Mouse (Mus musculus): ENCODE measurements around the gene Ttc41.
"Not testable (repeated sequence)": the region's sequence is repeated elsewhere in the genome, so short reads cannot be mapped to it uniquely, and the experiment has no call there.

Gene Ttc41

DNA sequence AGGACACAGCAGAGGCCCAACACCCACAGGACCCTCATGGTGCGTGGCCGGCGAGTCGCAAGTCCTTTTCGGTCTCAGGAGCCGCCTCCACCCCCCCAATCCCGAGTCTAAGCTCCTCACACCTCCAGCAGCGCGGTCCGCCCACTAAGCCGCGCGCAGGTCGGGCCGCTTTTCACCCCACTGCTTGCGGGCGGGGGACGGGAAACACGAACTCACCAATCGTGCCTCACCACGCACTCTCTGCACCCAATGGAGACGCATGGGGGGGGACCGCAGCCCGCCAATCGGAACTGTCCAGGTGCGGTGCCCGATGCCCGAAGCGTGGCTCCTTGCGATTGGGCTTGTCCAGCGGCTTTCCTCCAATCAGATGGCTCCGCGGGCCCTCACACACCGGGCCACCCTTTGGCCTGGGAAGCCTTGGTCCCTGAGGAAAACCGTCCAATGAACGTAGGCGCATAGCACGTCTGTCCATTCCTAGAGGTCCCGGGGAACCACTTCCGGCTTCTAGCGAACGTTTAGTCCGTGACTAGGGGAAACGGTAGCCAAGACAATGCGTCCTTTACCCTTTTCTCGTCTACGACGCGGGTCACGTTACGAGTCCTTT is at the start of gene Ttc41, which contains the start of gene Hsp90b1:
Ttc41 (plus strand) TSS at position 494 of the 604 bp plus-strand sequence.
Hsp90b1 (minus strand) TSS at position 192 of the 604 bp plus-strand sequence.
- DNase-seq, result peak; percentile 100

DNA sequence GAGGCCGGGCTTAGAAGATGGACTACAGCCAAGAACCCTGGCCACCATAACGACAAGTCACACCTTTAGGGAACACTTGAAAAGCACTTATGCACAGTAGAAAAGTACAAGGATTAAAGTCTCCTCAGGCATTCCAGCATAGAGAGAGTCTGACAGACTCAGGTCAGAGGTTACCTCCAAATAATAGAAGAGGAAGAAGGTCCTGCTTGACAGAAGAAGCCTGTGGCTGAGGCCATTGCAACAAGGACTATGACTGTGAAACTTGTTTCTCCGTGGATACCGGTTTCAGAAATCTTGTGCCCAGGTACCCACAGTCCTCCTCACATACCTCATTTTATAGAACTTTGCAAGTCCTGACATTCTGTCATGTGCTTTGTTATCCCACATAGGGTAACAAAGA is 35.1 kb upstream of the Ttc41 start:
- DNase-seq, result not testable (repeated sequence)

DNA sequence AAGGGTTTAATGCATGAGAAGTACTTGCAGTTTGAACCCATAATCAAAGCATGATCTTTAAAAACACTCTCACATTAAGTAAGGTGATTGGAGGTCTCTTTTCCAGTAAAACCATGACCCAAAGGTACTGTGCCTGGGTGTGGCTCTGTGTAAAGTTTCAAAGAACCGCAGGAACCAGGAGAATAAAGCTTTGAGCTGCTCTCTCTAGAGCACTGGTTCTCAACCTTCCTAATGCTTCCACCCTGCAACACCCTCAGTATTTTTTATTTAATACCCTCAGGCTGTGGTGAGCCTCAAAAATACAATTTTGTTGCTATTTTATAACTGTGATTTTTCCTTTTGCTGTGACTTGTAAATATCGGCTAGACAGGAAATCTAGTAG is 20.8 kb upstream of the Ttc41 start:
- DNase-seq, result not testable (repeated sequence)

DNA sequence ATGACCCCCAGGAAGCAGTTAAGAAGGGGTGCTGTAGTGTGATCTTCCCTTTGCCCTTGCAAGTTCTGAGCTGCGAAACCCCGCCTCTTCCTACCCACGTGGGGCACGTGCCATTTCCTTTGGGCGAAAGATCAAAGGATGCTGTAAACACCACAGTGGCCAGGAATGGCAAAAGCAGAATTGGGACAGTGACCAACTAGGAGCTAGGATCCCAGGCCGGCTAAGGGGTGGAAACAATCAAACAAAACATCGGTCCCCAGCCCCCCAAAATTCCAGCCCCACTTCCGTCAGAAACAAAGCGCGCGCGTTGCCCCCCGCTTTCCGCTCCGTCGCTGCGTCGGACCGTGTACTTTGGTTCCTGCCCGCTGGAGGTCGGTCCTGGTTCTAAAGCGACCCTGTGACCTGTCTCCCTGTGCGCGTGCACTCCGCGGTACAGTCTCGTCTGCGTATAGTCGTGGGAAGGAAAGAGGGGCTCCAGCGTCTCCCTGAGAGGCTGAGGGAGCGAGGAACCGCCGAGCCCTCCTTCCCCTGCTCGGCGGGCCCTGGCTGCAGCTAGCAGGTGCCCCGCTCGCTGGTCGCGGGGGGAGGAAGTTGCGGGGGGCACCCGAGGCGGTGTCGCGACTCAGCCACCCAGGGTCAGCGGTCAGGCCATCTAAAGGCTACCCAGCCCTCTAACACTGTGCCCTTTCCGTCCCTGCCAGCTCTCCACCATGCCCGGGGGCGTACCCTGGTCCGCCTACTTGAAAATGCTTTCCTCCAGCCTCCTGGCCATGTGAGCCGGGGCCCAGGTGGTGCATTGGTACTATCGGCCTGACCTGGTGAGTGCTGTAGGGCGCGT is 20.2 kb upstream of the Ttc41 start:
- DNase-seq, result peak; percentile 72

DNA sequence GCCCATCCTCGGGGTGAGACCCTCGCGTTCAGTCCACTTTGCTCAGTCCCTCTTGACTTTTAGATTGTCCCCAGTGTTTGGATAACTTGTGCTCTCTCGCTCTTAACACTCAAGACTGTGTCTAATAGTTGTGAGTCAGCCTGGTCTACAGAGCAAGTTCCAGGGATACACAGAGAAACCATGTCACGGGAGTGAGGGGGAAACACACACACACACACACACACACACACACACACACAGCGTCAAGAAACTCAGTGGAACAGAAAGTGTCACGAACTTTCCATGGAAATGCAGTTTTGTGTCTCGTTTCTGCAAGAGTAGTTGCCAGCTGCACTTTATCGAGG is 19.6 kb upstream of the Ttc41 start:
- not testable (repeated sequence) for DNase-seq

DNA sequence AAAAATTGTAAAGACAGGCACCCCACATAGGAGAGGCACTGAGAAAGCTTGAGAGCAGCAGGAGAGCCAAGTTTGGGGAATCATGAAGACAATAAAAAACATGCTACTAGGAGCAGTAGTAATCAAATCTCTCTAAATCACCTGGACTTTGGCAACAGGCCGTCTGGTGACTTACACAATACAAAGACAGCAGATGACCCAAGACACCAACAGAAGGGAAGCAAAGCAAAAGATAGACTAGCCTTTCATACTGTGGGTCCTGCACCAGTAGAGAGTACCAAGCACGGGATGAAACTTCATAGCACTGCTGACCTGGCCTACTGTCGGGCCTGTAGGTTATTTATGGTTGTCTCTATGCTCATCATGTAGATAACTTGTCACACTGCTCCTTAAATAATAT is 5.4 kb upstream of the Ttc41 start:
- DNase-seq, result no peak

DNA sequence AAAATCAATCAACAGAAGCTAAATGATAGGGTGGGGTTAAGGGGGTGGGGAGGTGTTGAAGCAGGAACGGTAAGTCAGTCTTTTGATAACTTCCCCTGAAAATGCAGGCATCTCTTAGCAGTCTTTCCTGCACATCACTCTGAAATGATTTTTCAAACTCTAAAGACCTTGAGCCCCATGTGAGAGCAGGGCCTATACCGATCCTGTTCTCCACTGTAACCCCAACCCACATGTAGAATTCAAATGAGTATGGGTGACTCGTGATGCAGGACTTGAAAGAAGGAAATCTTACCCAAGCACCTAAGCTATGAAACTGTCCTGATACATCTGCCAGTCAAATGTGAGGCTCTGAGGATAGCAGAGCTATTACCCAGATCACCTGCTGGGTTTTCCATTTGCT is 4.6 kb upstream of the Ttc41 start:
- DNase-seq, result no peak

DNA sequence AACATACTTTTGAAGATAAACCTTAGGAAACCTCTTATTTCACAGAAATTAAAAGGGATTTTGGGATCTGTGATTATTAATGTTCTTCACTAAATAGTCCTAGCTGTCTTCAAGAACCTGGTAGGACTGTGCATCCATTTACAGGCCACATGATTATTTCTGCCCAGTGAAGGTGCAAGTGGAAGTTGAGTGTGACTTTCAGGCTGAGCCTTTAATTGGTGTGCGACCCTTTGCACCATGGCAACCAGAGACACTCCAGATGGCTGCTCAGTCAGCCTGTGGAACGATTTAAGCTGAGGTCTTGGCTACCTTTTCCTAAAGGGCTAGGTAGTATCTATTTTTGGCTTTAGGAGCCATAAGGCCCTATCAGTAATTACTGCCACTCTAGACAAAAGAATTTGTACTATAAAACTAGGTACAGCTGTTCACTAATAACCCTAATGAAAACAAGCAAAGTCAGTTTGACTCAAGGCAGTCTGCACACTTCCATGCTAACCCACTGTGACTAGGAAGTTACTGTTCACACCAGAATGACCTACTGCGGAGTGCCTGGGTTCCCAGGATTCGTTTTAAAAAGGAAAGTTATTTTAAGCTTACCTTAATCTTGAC is 3.2 kb upstream of the Ttc41 start:
- DNase-seq, result no peak

DNA sequence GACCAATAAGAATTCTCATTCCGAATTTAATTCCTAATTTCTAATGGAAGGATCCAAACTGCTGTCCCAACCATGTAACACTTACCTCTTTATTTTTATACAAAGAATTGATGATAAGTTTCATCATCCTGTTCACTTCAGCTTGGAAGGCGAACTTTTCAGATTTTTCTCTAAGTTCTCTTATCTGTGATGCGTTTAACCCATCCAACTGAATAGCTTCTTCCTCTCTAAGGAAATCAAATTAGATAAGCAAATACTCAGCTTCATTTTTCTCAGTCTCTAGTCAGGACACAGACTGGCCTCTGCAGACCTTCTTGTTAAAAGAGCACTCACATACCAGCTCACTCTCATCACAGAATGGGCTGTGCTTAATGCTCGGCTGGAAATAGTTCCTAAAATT is 2.2 kb upstream of the Ttc41 start:
- no peak for DNase-seq

DNA sequence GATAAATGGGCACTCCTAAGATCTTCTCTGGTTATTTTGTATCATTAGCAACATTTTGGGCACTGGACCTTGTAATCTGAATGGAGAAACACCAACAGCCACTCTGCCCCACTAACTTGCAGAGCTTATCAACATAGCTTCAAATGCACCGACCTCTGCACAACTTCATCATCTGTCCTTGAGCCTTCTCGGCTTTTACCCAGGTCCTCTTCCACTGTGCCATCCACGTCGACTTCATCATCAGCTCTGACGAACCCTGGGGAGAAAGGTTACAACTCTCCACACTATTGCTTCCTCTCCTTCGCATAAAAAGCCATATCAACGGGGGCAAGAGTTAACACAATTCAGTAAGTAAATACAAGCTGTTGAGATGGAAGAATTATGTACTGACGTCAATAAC is 1.5 kb upstream of the Ttc41 start:
- no peak for DNase-seq

DNA sequence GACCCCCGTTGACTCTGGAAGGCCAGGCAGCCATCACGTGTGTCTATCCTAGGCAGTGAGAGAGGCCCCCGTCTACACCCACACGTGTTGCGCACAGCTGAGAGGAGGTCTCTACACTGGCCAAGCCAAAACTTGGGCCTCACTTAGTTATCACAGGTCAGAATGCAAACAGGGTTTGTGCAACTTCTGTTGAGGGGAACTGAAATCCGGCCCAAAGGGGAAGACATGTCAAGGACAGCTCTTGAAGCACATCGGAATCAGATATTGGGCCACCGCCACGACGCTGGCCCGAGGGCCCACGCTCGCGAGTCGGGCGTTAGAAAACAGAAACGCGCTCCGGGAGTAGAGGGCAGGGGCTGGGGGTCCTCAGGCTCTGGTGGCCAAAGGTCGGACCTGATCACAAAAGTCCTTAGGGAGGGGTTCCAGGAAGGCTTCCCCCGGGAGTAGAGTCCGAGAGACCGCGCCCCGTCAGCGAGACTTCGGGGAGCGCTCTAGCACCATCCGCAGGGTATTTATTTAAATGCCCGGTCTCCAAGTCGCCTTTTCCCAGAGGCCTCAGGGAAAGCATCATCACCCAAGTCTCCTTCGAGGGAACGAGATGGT is 921 bp upstream of the Ttc41 start:
- DNase-seq, result peak; percentile 38

DNA sequence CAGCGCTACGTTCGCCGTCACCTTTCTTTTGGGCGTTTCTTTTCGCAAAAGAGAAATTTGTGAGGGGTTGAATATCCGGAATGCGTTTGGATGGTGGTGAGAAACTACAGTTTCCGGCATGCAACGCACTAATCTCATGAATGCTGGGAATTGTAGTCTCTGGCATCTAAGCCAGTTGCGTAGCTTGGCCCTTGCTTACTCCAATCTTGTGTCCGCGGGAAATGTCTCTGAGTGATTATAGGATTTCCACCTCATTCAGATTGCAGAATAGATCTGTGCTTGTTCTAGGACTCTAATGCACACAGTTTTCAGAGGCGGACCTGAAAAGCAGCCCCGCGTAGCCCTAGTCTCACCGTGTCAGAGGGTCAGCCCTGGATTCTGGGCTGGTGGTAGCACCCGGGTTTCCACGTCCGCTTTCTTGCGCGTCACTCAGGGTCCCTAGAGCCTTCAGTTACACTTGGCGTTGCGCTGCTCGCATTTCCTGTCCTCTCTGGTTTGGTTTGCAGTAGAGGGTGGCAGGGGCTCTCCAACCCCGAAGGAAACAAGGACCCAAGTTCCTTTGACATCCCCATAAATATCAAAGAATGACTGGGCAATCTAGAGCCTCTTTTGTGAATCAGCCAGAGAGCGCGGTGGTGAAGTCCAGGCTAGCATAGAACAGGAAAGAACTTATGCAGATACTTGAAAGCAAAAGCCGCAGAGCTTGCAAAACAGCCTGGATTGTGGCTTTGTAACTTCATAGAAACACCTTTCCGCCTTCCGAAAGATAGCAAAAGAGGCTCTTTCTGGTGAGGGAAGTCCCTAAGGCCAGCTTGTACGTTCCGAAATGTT is 526 bp downstream of the Ttc41 start:
- no peak for DNase-seq

DNA sequence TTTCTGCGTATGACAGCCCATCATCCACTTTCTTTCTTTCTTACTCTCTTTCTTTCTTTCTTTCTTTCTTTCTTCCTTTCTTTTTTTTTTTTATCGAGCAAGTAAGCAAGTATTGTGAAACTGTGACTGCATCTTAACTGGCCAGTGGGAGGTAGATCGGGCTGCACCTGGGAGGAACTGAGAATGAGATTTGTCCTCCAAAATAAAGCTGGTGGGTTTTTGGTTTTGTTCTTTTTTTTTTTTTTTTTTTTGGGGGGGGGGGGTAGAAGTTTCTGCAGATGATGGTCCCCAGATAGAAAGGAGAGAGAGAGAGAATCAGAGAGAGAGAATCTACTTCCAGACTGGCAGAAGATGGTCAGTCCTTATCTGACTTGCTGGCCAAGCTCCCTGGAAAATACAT is 1.5 kb downstream of the Ttc41 start:
- DNase-seq, result no peak

DNA sequence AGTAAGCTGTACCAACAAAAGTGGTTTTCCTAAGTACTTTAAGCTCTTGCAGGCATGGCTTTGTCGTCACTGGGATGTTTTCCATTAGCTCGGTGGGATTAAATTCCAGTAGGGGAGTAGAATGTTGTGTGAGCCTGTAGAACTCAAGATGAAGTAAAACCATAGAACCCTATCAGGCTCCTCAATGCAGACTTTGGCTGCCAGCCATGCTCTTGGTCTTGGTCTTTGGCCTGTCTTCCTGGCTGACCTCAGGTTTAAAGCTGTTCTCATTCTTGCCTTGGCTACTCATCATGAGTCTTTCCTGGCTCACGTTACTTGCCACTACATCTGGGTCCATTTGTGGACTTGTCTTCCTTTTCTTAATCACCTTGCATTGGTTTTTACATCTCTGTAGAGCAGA is 6.5 kb downstream of the Ttc41 start:
- DNase-seq, result no peak

DNA sequence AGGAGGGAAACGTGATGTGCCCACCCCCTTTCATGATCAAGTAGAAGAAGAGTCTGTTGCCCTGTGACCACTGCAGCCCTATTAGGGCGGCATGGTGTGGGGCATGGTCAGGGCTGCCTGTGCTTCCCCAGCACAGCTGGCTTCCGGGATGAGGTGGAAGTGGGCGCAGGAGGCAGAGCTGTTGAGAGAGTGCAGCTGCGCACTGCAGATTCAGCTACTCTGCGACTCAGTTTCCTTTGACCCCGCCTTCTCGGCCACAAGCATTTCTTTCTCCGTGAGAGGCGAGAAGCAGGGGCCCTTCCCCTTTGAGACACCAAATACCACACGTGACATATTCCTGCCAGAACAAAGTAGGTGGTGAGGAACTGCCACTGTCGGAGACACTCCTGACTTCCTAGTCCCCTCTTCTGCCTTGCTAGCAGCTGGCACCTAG is 22.0 kb downstream of the Ttc41 start:
- peak; percentile 62 for DNase-seq

DNA sequence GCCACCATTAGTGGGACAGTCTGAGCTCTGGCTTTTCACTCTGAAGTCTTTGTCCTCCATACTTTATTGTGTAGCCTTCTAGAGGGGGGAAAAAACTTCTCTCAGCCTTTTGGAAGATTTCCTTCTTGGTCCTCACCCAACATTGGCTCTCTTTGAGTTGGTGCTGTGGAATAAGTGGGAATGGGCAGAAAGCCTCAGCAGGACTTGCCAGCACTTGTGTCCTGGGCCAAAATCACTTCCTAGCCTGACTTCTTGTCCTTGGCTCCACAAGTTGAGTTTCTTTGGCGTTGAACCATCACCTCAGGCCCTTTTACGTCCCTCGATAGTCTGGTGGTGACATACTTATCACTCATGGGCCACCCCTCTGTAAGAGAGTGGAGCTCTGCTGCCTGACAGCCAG is 22.6 kb downstream of the Ttc41 start:
- no peak for DNase-seq

DNA sequence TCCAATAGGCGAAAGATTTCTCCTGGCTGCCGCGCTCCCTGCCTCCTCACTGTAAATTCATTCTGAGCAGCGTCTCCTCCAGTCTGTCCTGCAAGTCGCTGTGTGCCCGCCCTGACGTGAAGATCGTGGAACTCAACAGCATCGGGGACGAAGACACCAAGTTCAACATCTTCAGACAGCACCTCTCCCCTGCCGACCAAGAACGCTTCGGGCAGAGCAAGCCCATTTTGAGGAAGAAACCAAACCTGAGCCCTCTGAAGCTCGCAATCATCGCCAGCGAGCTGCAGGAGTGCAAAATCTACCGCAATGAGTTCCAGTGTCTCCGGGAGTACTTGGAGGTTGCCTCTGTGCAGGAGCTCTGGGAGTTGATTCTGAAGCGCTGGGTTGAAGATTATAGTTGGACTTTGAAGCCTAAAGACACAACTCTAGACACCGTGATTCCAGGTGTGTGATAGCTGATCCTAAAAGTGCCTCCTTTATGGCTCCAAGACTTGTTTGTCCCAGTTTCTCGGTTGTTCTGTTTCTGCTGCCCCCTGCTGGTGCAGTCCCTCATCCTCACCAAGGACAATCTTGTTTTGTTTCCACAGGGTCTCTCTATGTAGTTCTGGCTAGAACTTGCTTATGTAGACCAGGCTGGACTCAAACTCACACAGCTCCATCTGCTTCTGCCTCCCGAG is 25.4 kb downstream of the Ttc41 start:
- DNase-seq, result peak; percentile 77

DNA sequence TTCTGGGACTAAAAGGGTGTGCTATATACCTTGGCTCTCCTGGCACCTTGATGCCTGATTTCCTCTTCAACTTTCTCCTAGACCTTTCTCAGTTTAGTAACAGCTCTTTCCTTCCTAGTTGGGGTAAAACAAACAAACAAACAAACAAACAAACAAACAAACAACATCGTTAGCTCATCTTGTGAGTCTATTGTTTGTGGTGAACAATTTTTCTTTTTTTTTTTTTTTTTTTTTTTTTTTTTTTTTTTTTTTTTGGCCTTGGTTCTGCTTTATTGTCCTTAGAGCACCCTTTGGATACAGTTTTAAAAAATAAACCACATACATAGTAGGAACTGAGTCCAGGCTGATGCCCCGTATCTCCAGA is 25.9 kb downstream of the Ttc41 start:
- no peak for DNase-seq

DNA sequence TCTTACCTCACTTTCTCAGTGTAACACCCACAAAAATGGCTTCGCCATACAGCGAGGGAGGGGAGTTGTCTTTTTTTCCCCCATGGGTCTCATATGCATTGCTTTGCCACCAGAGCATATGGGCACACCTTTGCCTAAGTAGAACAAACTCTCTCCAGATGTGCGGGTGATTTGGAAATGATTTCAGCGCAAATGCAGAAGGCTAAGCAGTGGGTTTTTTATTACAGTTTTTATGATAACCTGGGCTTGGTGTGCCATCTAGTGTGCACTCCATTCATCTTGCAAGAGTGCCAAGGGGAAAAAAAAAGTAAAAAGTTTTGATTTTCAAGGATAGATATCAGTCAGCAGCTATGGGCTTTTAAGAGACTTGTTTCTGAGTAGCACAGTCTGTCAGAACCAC is 29.4 kb downstream of the Ttc41 start:
- DNase-seq, result no peak

DNA sequence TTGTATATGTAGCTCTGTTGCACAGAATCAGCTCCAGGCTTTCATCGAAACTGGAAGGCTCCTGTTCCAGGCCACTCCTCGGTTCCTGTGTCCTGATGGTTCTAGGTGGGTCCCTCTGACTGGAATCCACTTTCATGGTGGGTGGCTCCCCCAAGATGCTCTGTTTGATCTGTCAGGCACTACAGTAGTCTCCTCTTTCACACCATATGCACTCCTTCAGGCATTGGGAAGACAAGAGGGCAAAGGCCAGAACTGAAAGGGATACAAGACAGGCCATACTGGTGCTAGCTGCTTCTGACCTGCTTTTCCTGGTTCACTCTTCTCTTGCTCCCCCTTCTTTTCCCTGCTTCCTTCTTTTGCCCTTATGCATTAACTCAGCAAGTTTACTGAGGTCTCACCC is 37.3 kb downstream of the Ttc41 start:
- no peak for DNase-seq

DNA sequence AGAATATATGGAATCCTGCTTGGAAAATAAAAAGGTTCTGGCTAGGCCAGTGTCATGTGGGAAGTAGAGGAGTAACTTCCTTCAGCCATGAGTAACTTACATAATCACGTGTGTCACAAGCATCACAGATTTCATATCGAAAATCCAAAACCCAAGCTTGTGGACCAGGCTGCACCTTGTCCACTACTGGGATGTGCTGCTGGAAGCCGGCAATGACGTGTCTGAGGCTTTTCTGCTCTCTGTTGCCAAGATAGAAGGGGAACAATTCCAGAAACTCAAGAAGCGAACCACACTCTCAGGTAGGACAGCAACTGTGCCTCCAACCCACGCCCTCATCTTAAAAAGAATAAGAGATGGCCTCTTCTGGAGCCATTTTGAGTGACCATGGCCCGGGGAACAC is 38.7 kb downstream of the Ttc41 start:
- no peak for DNase-seq

DNA sequence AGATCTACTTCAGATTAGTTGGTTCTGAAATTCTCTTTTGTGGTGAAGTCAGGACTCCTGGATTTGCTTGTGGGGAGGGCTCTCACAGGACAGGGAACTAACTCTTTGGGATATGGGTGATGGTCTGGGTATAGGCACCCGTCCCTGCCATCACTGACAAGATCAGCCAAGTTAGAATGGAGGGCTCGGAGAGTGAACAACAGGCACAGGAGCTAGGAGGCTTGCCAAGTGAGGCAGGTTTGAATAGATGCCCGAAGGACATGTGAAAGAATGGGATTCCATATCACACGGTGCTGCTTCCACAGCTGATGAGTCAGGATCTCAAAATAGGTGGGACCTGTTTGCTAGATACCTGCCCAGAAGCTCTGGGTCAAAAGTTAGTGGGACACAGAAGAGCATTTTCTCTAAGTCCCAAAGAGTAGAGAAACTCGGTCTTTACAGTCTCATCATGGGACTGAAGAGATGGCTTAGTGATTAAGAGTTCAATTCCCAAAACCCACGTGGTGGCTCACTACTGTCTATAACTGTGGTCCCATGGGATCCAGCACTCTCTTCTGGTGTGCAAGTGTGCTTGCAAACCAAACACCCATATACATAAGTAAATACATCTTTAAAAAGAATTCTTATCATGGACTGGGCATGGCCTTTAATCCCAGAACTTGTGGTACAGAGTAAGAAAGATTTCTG is 50.3 kb downstream of the Ttc41 start:
- DNase-seq, result no peak
